Mouse (Mus musculus) midbrain, embryonic 15.5 days (tissue): ENCODE results near the gene Gpc6. TPM values are rescaled to one million over a fixed set of nuclear protein-coding genes. Genes with fewer than 3 reads are reported as not detected.

Experiments used
- ATAC-seq: fragments of 200-750 bp; cut with Nextera tagmentation; replicated peaks from 2 replicates; pipeline ENCODE4 v1.8.0; 2017; ENCODE audit warnings: moderate TSS enrichment
- H3K27ac ChIP-seq: fragments of 300-500 bp; sonication (generic); 2 replicates; pipeline ENCODE4 v1.5.1; 2015; ENCODE audit warnings: mild to moderate bottlenecking, inconsistent platforms
- H3K27me3 ChIP-seq: fragments of 300-500 bp; sonication (generic); replicated peaks from 2 replicates; pipeline ENCODE4 v1.6.1; 2015; ENCODE audit warnings: inconsistent platforms
- H3K36me3 ChIP-seq: fragments of 300-500 bp; sonication (generic); replicated peaks from 2 replicates; pipeline ENCODE4 v1.6.1; 2015; ENCODE audit warnings: inconsistent platforms
- H3K4me1 ChIP-seq: fragments of 300-500 bp; sonication (generic); 2 replicates; pipeline ENCODE4 v1.6.1; 2015; ENCODE audit warnings: inconsistent platforms
- H3K4me2 ChIP-seq: fragments of 300-500 bp; sonication (generic); 2 replicates; pipeline ENCODE4 v1.6.1; 2015; ENCODE audit warnings: inconsistent platforms, mild to moderate bottlenecking, moderate library complexity
- H3K4me3 ChIP-seq: fragments of 300-500 bp; sonication (generic); 2 replicates; pipeline ENCODE4 v1.5.1; 2015; ENCODE audit warnings: mild to moderate bottlenecking, inconsistent platforms
- H3K9ac ChIP-seq: fragments of 300-500 bp; sonication (generic); 2 replicates; pipeline ENCODE4 v1.6.1; 2015; ENCODE audit warnings: mild to moderate bottlenecking, inconsistent platforms
- H3K9me3 ChIP-seq: fragments of 300-500 bp; sonication (generic); 2 replicates; pipeline ENCODE4 v1.6.1; 2016; ENCODE audit warnings: inconsistent platforms
- WGBS: fragments of 180-500 bp; shearing (Covaris S2); methylation state at CpG from one replicate; pipeline ENCODE4 v1.1.7; 2015; ENCODE audit warnings: mixed read lengths; 5-methylcytosine and 5-hydroxymethylcytosine counted together
- polyA plus RNA-seq: library from polyadenylated mRNA; unstranded; fragments of >200 nt; fragmentation: Nextera tagmentation; extraction: Ambion mirVana; gene quantifications from 2 replicates; pipeline ENCODE4 v1.2.1, GENCODE M21; 2015

The Gpc6 gene
- polyA plus RNA-seq, 1 experiment from 2014 or later = 21.1 TPM

GRCm38 (mm10) chr14:117871268-117871667, 946.2 kb downstream of the Gpc6 start:
- ATAC-seq = no peak
- Histone ChIP-seq H3K9ac (no peak overlapping the region), H3K36me3 (no peaks in the 10 kb centered on the region), H3K27me3 (no peaks in the 10 kb centered on the region), H3K4me1 (no peaks in the 10 kb centered on the region), H3K4me2 (no peak overlapping the region), H3K27ac (no peak overlapping the region), H3K9me3 (no peaks in the 10 kb centered on the region), H3K4me3 (no peak overlapping the region)

GRCm38 (mm10) chr14:117879313-117879712, 954.2 kb downstream of the Gpc6 start:
- no peaks in the 10 kb centered on the region for H3K4me1 ChIP-seq
- H3K4me3 ChIP-seq = no peak overlapping the region
- no peaks in the 10 kb centered on the region for H3K9me3 ChIP-seq
- H3K27me3 ChIP-seq = no peaks in the 10 kb centered on the region
- H3K27ac ChIP-seq = no peak overlapping the region
- H3K4me2 ChIP-seq = no peak overlapping the region
- H3K9ac ChIP-seq = no peak overlapping the region
- H3K36me3 ChIP-seq = no peaks in the 10 kb centered on the region
- no peak for ATAC-seq
- 86% methylated on average over 9 of the region's 9 CpGs for WGBS

GRCm38 (mm10) chr14:117881112-117881511, 956.0 kb downstream of the Gpc6 start:
- Histone ChIP-seq H3K27me3 (no peaks in the 10 kb centered on the region), H3K4me3 (no peak overlapping the region), H3K36me3 (no peaks in the 10 kb centered on the region), H3K9ac (no peak overlapping the region), H3K4me1 (no peaks in the 10 kb centered on the region), H3K4me2 (no peak overlapping the region), H3K9me3 (no peaks in the 10 kb centered on the region), H3K27ac (no peak overlapping the region)
- no peak for ATAC-seq
- 37% methylated on average over 6 of the region's 6 CpGs for WGBS

DNA sequence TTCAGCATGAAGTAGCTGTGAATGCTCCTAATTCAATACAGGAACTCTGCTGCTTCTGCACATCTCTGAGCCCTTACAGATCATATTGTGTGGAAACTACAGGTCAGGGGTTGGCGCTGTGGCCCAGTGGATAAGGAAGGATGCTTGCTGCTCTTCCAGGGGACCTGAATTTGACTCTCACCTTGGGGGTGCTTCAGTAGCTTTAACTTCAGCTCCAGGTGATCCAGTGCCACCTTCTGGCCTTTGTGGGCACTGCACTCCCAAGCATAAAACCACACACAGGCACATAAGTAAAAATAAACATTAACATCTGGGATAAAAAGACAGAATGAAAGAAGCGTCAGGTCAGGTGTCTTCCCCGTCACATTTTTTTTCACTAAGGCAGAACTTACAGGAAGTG, 957.1 kb downstream of the Gpc6 start:
- H3K4me2 ChIP-seq = no peak overlapping the region
- no peaks in the 10 kb centered on the region for H3K27me3 ChIP-seq
- no peaks in the 10 kb centered on the region for H3K36me3 ChIP-seq
- 60% methylated on average over 3 of the region's 3 CpGs for WGBS
- no peaks in the 10 kb centered on the region for H3K9me3 ChIP-seq
- H3K4me3 ChIP-seq = no peak overlapping the region
- no peak overlapping the region for H3K27ac ChIP-seq
- no peak overlapping the region for H3K9ac ChIP-seq
- no peaks in the 10 kb centered on the region for H3K4me1 ChIP-seq
- no peak for ATAC-seq

DNA sequence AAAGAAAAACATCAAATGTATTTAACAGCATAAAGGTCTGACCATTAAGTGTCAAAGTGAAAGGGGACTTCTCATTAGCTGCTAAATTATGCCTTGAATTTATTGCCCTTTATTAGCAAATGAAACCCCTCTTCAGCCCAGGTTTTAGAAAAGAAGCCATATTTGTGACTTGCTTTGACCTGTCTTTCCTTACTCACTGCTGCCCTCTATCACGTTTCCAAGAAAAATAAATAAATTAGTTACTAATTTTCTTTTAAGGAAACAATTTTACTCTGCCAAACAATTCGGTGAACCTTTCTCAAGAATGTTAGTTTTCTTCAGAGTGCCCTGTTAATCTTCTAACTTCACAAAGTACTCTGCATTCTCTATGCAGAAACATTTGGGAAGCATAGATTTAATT, 964.5 kb downstream of the Gpc6 start:
- Histone ChIP-seq H3K4me2 (no peak overlapping the region), H3K27ac (no peak overlapping the region), H3K9me3 (no peaks in the 10 kb centered on the region), H3K4me3 (no peak overlapping the region), H3K4me1 (0 out of 2 replicates have a peak, but pooled peaks cover under 1% of the 10 kb centered on the region), H3K27me3 (no peaks in the 10 kb centered on the region), H3K9ac (no peak overlapping the region), H3K36me3 (no peaks in the 10 kb centered on the region)
- ATAC-seq = no peak
- 60% methylated on average over 2 of the region's 2 CpGs for WGBS

DNA sequence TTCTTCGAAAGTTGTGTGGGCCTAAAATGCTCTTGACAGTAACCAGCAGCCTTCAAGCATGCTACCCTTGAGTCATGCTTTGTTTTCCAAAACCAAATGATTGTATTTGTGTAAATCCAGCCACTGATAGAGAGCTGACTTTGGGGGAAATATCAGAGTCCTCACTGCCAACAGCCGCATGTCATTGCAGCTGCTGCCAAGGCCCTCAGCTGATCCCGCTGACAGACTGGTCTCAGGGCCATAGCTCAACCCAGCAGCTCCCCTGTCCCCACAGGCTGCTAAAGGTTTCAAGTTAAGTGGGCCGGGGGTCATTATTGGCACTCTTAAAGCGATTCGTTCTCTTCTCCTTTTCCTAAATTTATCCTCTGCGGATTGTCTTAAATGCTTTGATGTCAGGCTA, 966.3 kb downstream of the Gpc6 start:
- Histone ChIP-seq H3K9me3 (no peaks in the 10 kb centered on the region), H3K9ac (no peak overlapping the region), H3K27ac (no peak overlapping the region), H3K4me3 (no peak overlapping the region), H3K27me3 (no peaks in the 10 kb centered on the region), H3K36me3 (no peaks in the 10 kb centered on the region), H3K4me1 (peaks cover 18% of the 10 kb centered on the region), H3K4me2 (no peak overlapping the region)
- WGBS = 71% methylated on average over 7 of the region's 7 CpGs
- no peak for ATAC-seq

- 86% methylated on average over 4 of the region's 4 CpGs for WGBS
- no peak for ATAC-seq
- Histone ChIP-seq H3K27ac (no peak overlapping the region), H3K4me1 (peaks cover 19% of the 10 kb centered on the region), H3K9me3 (no peaks in the 10 kb centered on the region), H3K4me3 (no peak overlapping the region), H3K36me3 (no peaks in the 10 kb centered on the region), H3K9ac (no peak overlapping the region), H3K27me3 (no peaks in the 10 kb centered on the region), H3K4me2 (no peak overlapping the region)
These were observed 966.9 kb downstream of the Gpc6 start for GRCm38 (mm10) chr14:117892026-117892425.

- Histone ChIP-seq H3K36me3 (no peaks in the 10 kb centered on the region), H3K4me1 (peaks cover 23% of the 10 kb centered on the region), H3K4me3 (peak overlapping the region; percentile 26), H3K9ac (peak overlapping the region; percentile 11; the same call in 1 of the 2 replicates), H3K4me2 (peak overlapping the region; percentile 50), H3K27ac (peak overlapping the region; percentile 78), H3K9me3 (no peaks in the 10 kb centered on the region), H3K27me3 (no peaks in the 10 kb centered on the region)
- 34% methylated on average over 10 of the region's 10 CpGs for WGBS
- peak; percentile 88 for ATAC-seq
These were observed 969.9 kb downstream of the Gpc6 start for GRCm38 (mm10) chr14:117894869-117895538.

DNA sequence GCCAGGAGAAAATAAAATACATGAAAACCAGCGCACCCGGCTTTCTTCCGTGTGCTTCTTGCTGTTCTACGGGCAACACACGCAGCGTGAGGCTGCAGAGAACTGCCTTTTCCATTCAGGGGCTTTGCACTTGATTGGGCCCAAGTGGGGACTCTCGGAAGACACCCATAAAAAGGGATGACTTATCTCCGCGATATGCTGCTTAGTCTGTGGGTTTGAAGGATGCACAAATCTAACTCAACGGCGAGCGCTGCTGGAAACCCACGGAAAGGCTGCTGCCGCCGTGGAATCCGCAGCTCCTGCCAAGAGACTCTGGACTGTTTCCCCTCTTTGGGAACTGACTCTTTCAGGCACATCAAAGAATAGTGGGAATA, 970.4 kb downstream of the Gpc6 start:
- H3K9me3 ChIP-seq = no peaks in the 10 kb centered on the region
- H3K4me3 ChIP-seq = peak overlapping the region; percentile 26
- ATAC-seq = peak; percentile 73
- no peaks in the 10 kb centered on the region for H3K27me3 ChIP-seq
- H3K4me1 ChIP-seq = peaks cover 23% of the 10 kb centered on the region
- H3K27ac ChIP-seq = peak overlapping the region; percentile 78
- peak overlapping the region; percentile 11; the same call in 1 of the 2 replicates for H3K9ac ChIP-seq
- H3K4me2 ChIP-seq = peak overlapping the region; percentile 50
- 31% methylated on average over 16 of the region's 16 CpGs for WGBS
- no peaks in the 10 kb centered on the region for H3K36me3 ChIP-seq

- no peak overlapping the region for H3K4me3 ChIP-seq
- H3K27ac ChIP-seq = no peak overlapping the region
- WGBS = 91% methylated on average over 9 of the region's 9 CpGs
- no peak overlapping the region for H3K9ac ChIP-seq
- 0 out of 2 replicates have a peak, but pooled peaks cover 2% of the 10 kb centered on the region for H3K27me3 ChIP-seq
- no peak for ATAC-seq
- no peaks in the 10 kb centered on the region for H3K9me3 ChIP-seq
- H3K4me2 ChIP-seq = no peak overlapping the region
- H3K4me1 ChIP-seq = peaks cover 13% of the 10 kb centered on the region
- no peaks in the 10 kb centered on the region for H3K36me3 ChIP-seq
These were observed 979.2 kb downstream of the Gpc6 start for GRCm38 (mm10) chr14:117904300-117904699.

DNA sequence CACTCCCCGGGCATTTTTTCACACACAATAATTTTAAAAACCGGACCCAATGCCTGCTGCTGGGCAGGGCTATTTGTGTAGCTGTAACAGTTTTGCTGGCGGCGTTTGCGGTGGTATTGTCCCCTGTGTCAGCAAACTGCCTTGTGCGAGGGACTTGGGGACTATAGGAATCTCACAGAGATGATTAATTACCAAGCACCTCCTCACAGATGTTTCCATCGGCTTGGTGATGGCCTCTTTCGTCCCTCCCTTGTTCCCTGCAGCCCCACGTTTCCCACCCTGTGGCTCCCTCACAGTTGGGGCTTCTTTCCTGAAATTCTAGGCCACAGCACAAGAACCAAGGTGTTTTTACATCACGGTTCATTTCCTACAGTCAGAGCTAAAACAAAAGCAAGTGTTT, 980.6 kb downstream of the Gpc6 start:
- H3K9me3 ChIP-seq = no peaks in the 10 kb centered on the region
- H3K9ac ChIP-seq = no peak overlapping the region; the same call in 1 of the 2 replicates
- 23% methylated on average over 10 of the region's 10 CpGs for WGBS
- H3K4me3 ChIP-seq = no peak overlapping the region
- H3K4me2 ChIP-seq = no peak overlapping the region; the same call in 1 of the 2 replicates
- H3K27ac ChIP-seq = no peak overlapping the region
- H3K36me3 ChIP-seq = no peaks in the 10 kb centered on the region
- H3K27me3 ChIP-seq = 0 out of 2 replicates have a peak, but pooled peaks cover 2% of the 10 kb centered on the region
- ATAC-seq = no peak
- peaks cover 13% of the 10 kb centered on the region for H3K4me1 ChIP-seq

DNA sequence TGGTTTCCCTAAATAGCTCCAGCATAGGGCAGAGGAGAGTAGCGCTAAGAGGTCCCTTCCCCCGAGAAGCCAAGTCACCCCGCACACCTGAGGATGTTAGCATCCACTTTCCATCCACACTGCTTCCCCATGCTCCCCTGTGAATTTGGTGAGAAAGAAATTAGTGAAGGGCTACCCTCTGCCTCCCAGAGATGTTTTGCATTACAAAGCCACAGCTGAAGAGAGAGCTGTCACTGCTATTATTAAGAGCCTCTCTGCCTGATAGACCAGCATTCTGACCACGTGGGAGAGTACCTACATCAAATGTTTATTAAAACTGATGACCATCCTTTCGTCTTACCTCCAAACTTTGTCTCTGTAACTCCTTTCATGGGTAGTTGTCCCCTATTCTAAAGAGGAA, 981.2 kb downstream of the Gpc6 start:
- Histone ChIP-seq H3K4me3 (no peak overlapping the region), H3K4me2 (no peak overlapping the region; the same call in 1 of the 2 replicates), H3K27ac (no peak overlapping the region), H3K9ac (no peak overlapping the region; the same call in 1 of the 2 replicates), H3K36me3 (no peaks in the 10 kb centered on the region), H3K4me1 (peaks cover 13% of the 10 kb centered on the region), H3K27me3 (0 out of 2 replicates have a peak, but pooled peaks cover 2% of the 10 kb centered on the region), H3K9me3 (no peaks in the 10 kb centered on the region)
- WGBS = 29% methylated on average over 5 of the region's 5 CpGs
- ATAC-seq = no peak
